Mouse (Mus musculus) MEL (cell line): ENCODE data around the gene Gusb.

ENCODE experiments used
- BHLHE40 ChIP-seq: IDR thresholded peaks from 2 replicates; pipeline ENCODE4 v1.6.1; 2012; ENCODE audit warnings: low read depth, mild to moderate bottlenecking, inconsistent platforms, low read length, improper control_type of control experiment, borderline replicate concordance
- CHD2 ChIP-seq: IDR thresholded peaks from 2 replicates; pipeline ENCODE4 v1.6.1; 2011; ENCODE audit warnings: low read length, improper control_type of control experiment
- CTCF ChIP-seq, 3 experiments: IDR thresholded peaks in 2 of 3; conservative IDR thresholded peaks in 1 of 3; 2 replicates each; pipeline ENCODE4 v1.5.1; 2011 to 2012; ENCODE audit warnings: low read length in 3 of 3, low read depth in 2 of 3, mild to moderate bottlenecking in 2 of 3, improper control_type of control experiment in 1 of 3, inconsistent platforms in 1 of 3, mixed read lengths in 1 of 3, moderate library complexity in 1 of 3; ENCODE audit not compliant: control insufficient read depth in 1 of 3, insufficient read depth in 1 of 3, poor library complexity in 1 of 3, severe bottlenecking in 1 of 3
- E2F4 ChIP-seq: IDR thresholded peaks from 2 replicates; pipeline ENCODE4 v1.6.1; 2011; ENCODE audit warnings: low read depth, low read length, improper control_type of control experiment, borderline replicate concordance
- ETS1 ChIP-seq: IDR thresholded peaks from 2 replicates; pipeline ENCODE4 v1.6.1; 2012; ENCODE audit warnings: low read depth, mild to moderate bottlenecking, inconsistent platforms, low read length, improper control_type of control experiment, moderate library complexity
- HCFC1 ChIP-seq: IDR thresholded peaks from 2 replicates; pipeline ENCODE4 v1.6.1; 2012; ENCODE audit warnings: low read depth, mild to moderate bottlenecking, inconsistent platforms, low read length, improper control_type of control experiment, moderate library complexity
- MAX ChIP-seq: IDR thresholded peaks from 2 replicates; pipeline ENCODE4 v1.6.1; 2011; ENCODE audit warnings: low read length, improper control_type of control experiment
- MAZ ChIP-seq: IDR thresholded peaks from 2 replicates; pipeline ENCODE4 v1.6.1; 2012; ENCODE audit warnings: low read depth, mild to moderate bottlenecking, inconsistent platforms, low read length, improper control_type of control experiment
- POLR2A ChIP-seq, 2 experiments: IDR thresholded peaks; 2 replicates each; pipeline ENCODE4 v1.6.1; 2011 to 2012; ENCODE audit warnings: low read length in 2 of 2, mild to moderate bottlenecking in 2 of 2, control low read depth in 1 of 2, improper control_type of control experiment in 1 of 2, low read depth in 1 of 2, moderate library complexity in 1 of 2; ENCODE audit not compliant: control insufficient read depth in 1 of 2, insufficient read depth in 1 of 2, poor library complexity in 1 of 2
- UBTF ChIP-seq: IDR thresholded peaks from 2 replicates; pipeline ENCODE4 v1.6.1; 2012; ENCODE audit warnings: low read depth, mild to moderate bottlenecking, inconsistent platforms, low read length, improper control_type of control experiment, moderate library complexity, borderline replicate concordance; ENCODE audit not compliant: insufficient read depth
- USF2 ChIP-seq, 2 experiments: IDR thresholded peaks; 2 replicates each; pipeline ENCODE4 v1.6.1; 2011 to 2012; ENCODE audit warnings: improper control_type of control experiment in 2 of 2, low read length in 2 of 2, borderline replicate concordance in 1 of 2, inconsistent platforms in 1 of 2, low read depth in 1 of 2, mild to moderate bottlenecking in 1 of 2; ENCODE audit not compliant: insufficient read depth in 1 of 2

GRCm38 (mm10) chr5:129989376-129989775 is 13.5 kb downstream of the Gusb start:
- TF ChIP-seq CTCF (IDR thresholded peaks at IDR 0.05 in 2 of 3, conservative IDR thresholded peaks at IDR 0.05 in 1 of 3; ENCODE audit: control insufficient read depth in 1 of 3, insufficient read depth in 1 of 3, low read depth in 2 of 3, low read length in 3 of 3, poor library complexity in 1 of 3, severe bottlenecking in 1 of 3) (no peak), E2F4 (no peak), ETS1 (no peak), UBTF (no peak), POLR2A (IDR thresholded peaks at IDR 0.05; ENCODE audit: control insufficient read depth in 1 of 2, insufficient read depth in 1 of 2, low read depth in 1 of 2, low read length in 2 of 2, poor library complexity in 1 of 2) (no peak), MAX (no peak), HCFC1 (no peak), USF2 (IDR thresholded peaks at IDR 0.05; ENCODE audit: borderline replicate concordance in 1 of 2, insufficient read depth in 1 of 2, low read depth in 1 of 2, low read length in 2 of 2) (no peak), MAZ (no peak), CHD2 (no peak), BHLHE40 (no peak)
